Mouse (Mus musculus): Measurements from ENCODE around the gene Letm1. TPM values are rescaled to one million over a fixed set of nuclear protein-coding genes. Genes with fewer than 3 reads are reported as not detected.

The Letm1 gene
- polyA plus RNA-seq, 1 experiment = 127 TPM

GRCm38 (mm10) chr5:33692393-33692792 is 90.2 kb downstream of the Letm1 start:
- TF ChIP-seq CTCF (IDR thresholded peaks at IDR 0.05; ENCODE audit: extremely low read depth, insufficient read length, insufficient replicate concordance, low read depth, low read length) (no peak), POLR2A (IDR thresholded peaks at IDR 0.05; ENCODE audit: low read depth, low read length) (no peak)
- no peak overlapping the region for H3K27ac ChIP-seq (ENCODE audit: insufficient read depth, low read depth, low read length)
- no peaks in the 10 kb centered on the region for H3K36me3 ChIP-seq (ENCODE audit: control insufficient read depth, insufficient read depth, low read length)
- H3K4me3 ChIP-seq (ENCODE audit: low read depth, low read length) = no peak overlapping the region
- H3K27me3 ChIP-seq (ENCODE audit: control insufficient read depth, insufficient read depth, low read length) = peaks cover 11% of the 10 kb centered on the region
- peaks cover 16% of the 10 kb centered on the region for H3K4me1 ChIP-seq (ENCODE audit: control insufficient read depth, insufficient read depth, insufficient read length, low read length)
- 15% methylated on average over 24 of the region's 24 CpGs for WGBS

GRCm38 (mm10) chr5:33689852-33690645 is 92.6 kb downstream of the Letm1 start:
- TF ChIP-seq POLR2A (IDR thresholded peaks at IDR 0.05; ENCODE audit: low read depth, low read length) = no peak
- no peak for TF ChIP-seq CTCF (IDR thresholded peaks at IDR 0.05; ENCODE audit: extremely low read depth, insufficient read length, insufficient replicate concordance, low read depth, low read length)
- H3K4me1 ChIP-seq (ENCODE audit: control insufficient read depth, insufficient read depth, insufficient read length, low read length) = peaks cover 12% of the 10 kb centered on the region
- H3K27me3 ChIP-seq (ENCODE audit: control insufficient read depth, insufficient read depth, low read length) = peaks cover 5% of the 10 kb centered on the region; the same call in 1 of the 2 replicates
- no peaks in the 10 kb centered on the region for H3K36me3 ChIP-seq (ENCODE audit: control insufficient read depth, insufficient read depth, low read length)
- no peak overlapping the region for H3K4me3 ChIP-seq (ENCODE audit: low read depth, low read length)
- no peak overlapping the region for H3K27ac ChIP-seq (ENCODE audit: insufficient read depth, low read depth, low read length)
- WGBS = 77% methylated on average over 11 of the region's 11 CpGs

Other genes with a start within 250 kb of the Letm1 start
- gene Fam53a, start 153.2 kb downstream of the Letm1 start, polyA plus RNA-seq (2012; rRNA removed) = 58.1 and 60.2 TPM in 2 replicates
- gene Gm9903, start 152.9 kb downstream of the Letm1 start, polyA plus RNA-seq (2012; rRNA removed) = 0.14 and 0.27 TPM in 2 replicates
- 16.7 and 25.4 TPM in 2 replicates for gene Slbp, start 130.2 kb downstream of the Letm1 start, polyA plus RNA-seq (2012; rRNA removed)
- 4.0 and 7.7 TPM in 2 replicates for gene Tacc3, start 124.7 kb downstream of the Letm1 start, polyA plus RNA-seq (2012; rRNA removed)
- gene Tmem129, start 124.4 kb downstream of the Letm1 start, polyA plus RNA-seq (2012; rRNA removed) = 25.6 and 34.8 TPM in 2 replicates
- gene Fgfr3, start 61.1 kb downstream of the Letm1 start, polyA plus RNA-seq (2012; rRNA removed) = 18.7 and 35.2 TPM in 2 replicates
- 1.8 and 5.8 TPM in 2 replicates for gene Nsd2, start 37.9 kb upstream of the Letm1 start, polyA plus RNA-seq (2012; rRNA removed)
- gene Nelfa, start 153.6 kb upstream of the Letm1 start, polyA plus RNA-seq (2012; rRNA removed) = 16.6 and 30.8 TPM in 2 replicates
- 6.9 and 9.8 TPM in 2 replicates for gene Gm1673, start 200.6 kb upstream of the Letm1 start, polyA plus RNA-seq (2012; rRNA removed)
- gene Nat8l, start 213.2 kb upstream of the Letm1 start, polyA plus RNA-seq (2012; rRNA removed) = 0.32 and 0.34 TPM in 2 replicates